Mouse (Mus musculus): Measurements from ENCODE around the gene Spata5. TPM values are rescaled to one million over a fixed set of nuclear protein-coding genes. Genes with fewer than 3 reads are reported as not detected.

Gene Spata5
- total and polyA plus RNA-seq, 3 experiments = 35.0 to 52.9 (median 49.7) TPM

DNA sequence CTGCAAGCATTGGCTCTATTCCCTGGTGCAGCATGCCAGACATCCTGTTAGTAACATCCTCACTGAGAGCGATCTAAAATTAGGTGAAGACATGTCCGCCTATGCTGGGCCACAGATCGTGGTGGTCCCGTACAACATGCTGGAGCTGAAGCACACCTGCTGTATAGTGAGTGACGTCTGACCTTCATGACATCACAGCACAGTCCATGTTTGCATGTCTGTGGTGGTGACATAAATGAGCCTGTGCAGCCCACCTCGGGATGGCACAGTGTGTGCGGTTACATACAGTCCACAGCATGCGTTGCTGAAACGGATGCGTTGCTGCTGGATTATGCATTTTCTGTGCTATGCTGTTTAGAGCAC, 186.2 kb downstream of the Spata5 start:
- H3K27me3 ChIP-seq (replicated peaks) = no peaks in the 10 kb centered on the region
- H3K4me1 ChIP-seq (ENCODE audit: control insufficient read depth in 1 of 2, insufficient read depth in 2 of 2) = peaks cover 7 to 14% of the 10 kb centered on the region in 2 experiments
- no peak overlapping the region for H3K4me3 ChIP-seq (replicated peaks in 1 of 3; ENCODE audit: low read depth in 2 of 3, low read length in 2 of 3, poor library complexity in 1 of 3)
- no peak overlapping the region for H3K4me2 ChIP-seq (ENCODE audit: insufficient read depth, low read depth, poor library complexity, severe bottlenecking)
- no peaks in the 10 kb centered on the region for H3K79me2 ChIP-seq (replicated peaks; ENCODE audit: control insufficient read depth, extremely low read depth, insufficient read depth, poor library complexity, severe bottlenecking)
- TF ChIP-seq JUND (conservative IDR thresholded peaks at IDR 0.05; ENCODE audit: low read depth, low read length) = no peak
- TF ChIP-seq USF2 (conservative IDR thresholded peaks at IDR 0.05; ENCODE audit: low read depth, low read length) = no peak
- TF ChIP-seq USF1 (IDR thresholded peaks at IDR 0.05; ENCODE audit: low read depth, low read length) = no peak
- TF ChIP-seq CHD2 (IDR thresholded peaks at IDR 0.05; ENCODE audit: low read length) = no peak
- no peak for TF ChIP-seq ETS1 (conservative IDR thresholded peaks at IDR 0.05; ENCODE audit: low read depth, low read length)
- no peak for TF ChIP-seq ZC3H11A (IDR thresholded peaks at IDR 0.05; ENCODE audit: low read depth, low read length)
- no peak for TF ChIP-seq SIN3A (IDR thresholded peaks at IDR 0.05; ENCODE audit: low read length)
- TF ChIP-seq MEF2A (IDR thresholded peaks at IDR 0.05; ENCODE audit: borderline replicate concordance, low read depth, low read length) = no peak
- TF ChIP-seq IRF4 (IDR thresholded peaks at IDR 0.05; ENCODE audit: low read depth, low read length) = no peak
- TF ChIP-seq ELF1 (IDR thresholded peaks at IDR 0.05; ENCODE audit: low read depth, low read length) = no peak
- no peak for TF ChIP-seq GABPA (IDR thresholded peaks at IDR 0.05; ENCODE audit: insufficient replicate concordance, low read depth, low read length)
- no peaks in the 10 kb centered on the region for H3K36me3 ChIP-seq (replicated peaks in 1 of 2; ENCODE audit: control insufficient read depth in 1 of 2, insufficient read depth in 1 of 2, low read length in 1 of 2)
- dilution Hi-C loops (cut with MboI; ENCODE audit: extremely low pct_ligation_motif_present, extremely low pct_unique_long_range_greater_than_20kb, low sequenced_read_pairs) (no loop called here), in situ Hi-C loops (cut with MboI; ENCODE audit: low pct_ligation_motif_present, low pct_unique_long_range_greater_than_20kb, low sequenced_read_pairs) (no loop called here)
- H3K9ac ChIP-seq (ENCODE audit: insufficient read depth, low read depth) = no peak overlapping the region
- H3K9me3 ChIP-seq (replicated peaks; ENCODE audit: low read length) = peaks cover 2% of the 10 kb centered on the region
- H3K27ac ChIP-seq (ENCODE audit: insufficient read depth, low read depth) = no peak overlapping the region
- no peak for DNase-seq (ENCODE audit: extremely low read depth)

- Histone ChIP-seq H3K4me1 (ENCODE audit: control insufficient read depth in 1 of 2, insufficient read depth in 2 of 2) (peaks cover 0 to 2% of the 10 kb centered on the region in 2 experiments; a peak in 1 of 4 replicates), H3K27me3 (replicated peaks) (no peaks in the 10 kb centered on the region), H3K9me3 (replicated peaks; ENCODE audit: low read length) (peaks cover 2% of the 10 kb centered on the region), H3K4me3 (replicated peaks in 1 of 3; ENCODE audit: low read depth in 2 of 3, low read length in 2 of 3, poor library complexity in 1 of 3) (no peak overlapping the region), H3K79me2 (replicated peaks; ENCODE audit: control insufficient read depth, extremely low read depth, insufficient read depth, poor library complexity, severe bottlenecking) (no peaks in the 10 kb centered on the region), H3K27ac (ENCODE audit: insufficient read depth, low read depth) (no peak overlapping the region), H3K4me2 (ENCODE audit: insufficient read depth, low read depth, poor library complexity, severe bottlenecking) (no peak overlapping the region), H3K36me3 (replicated peaks in 1 of 2; ENCODE audit: control insufficient read depth in 1 of 2, insufficient read depth in 1 of 2, low read length in 1 of 2) (no peaks in the 10 kb centered on the region), H3K9ac (ENCODE audit: insufficient read depth, low read depth) (no peak overlapping the region)
- DNase-seq (ENCODE audit: extremely low read depth) = peak; percentile 14
- TF ChIP-seq CTCF (conservative IDR thresholded peaks at IDR 0.05 in 1 of 2, IDR thresholded peaks at IDR 0.05 in 1 of 2; ENCODE audit: low read depth in 2 of 2, low read length in 2 of 2) (peak in 1 of 2 experiments; percentile 48; a peak in 2 of 4 replicates), MEF2A (IDR thresholded peaks at IDR 0.05; ENCODE audit: borderline replicate concordance, low read depth, low read length) (no peak), ETS1 (conservative IDR thresholded peaks at IDR 0.05; ENCODE audit: low read depth, low read length) (no peak), POLR2AphosphoS2 (IDR thresholded peaks at IDR 0.05; ENCODE audit: low read depth, low read length) (no peak), UBTF (IDR thresholded peaks at IDR 0.05; ENCODE audit: low read depth, low read length) (no peak), RAD21 (IDR thresholded peaks at IDR 0.05; ENCODE audit: low read depth, low read length) (peak; percentile 42), SMC3 (IDR thresholded peaks at IDR 0.05; ENCODE audit: low read depth, low read length) (peak; percentile 14; the same call in 1 of the 2 replicates)
- in situ Hi-C loops (cut with MboI; ENCODE audit: low pct_ligation_motif_present, low pct_unique_long_range_greater_than_20kb, low sequenced_read_pairs) (no loop called here), dilution Hi-C loops (cut with MboI; ENCODE audit: extremely low pct_ligation_motif_present, extremely low pct_unique_long_range_greater_than_20kb, low sequenced_read_pairs) (no loop called here)
These were observed 189.2 kb downstream of the Spata5 start for GRCm38 (mm10) chr3:37608926-37609325.
